Comparison of ENCODE assay signal across 8 mouse cellular contexts in the genomic region with DNA sequence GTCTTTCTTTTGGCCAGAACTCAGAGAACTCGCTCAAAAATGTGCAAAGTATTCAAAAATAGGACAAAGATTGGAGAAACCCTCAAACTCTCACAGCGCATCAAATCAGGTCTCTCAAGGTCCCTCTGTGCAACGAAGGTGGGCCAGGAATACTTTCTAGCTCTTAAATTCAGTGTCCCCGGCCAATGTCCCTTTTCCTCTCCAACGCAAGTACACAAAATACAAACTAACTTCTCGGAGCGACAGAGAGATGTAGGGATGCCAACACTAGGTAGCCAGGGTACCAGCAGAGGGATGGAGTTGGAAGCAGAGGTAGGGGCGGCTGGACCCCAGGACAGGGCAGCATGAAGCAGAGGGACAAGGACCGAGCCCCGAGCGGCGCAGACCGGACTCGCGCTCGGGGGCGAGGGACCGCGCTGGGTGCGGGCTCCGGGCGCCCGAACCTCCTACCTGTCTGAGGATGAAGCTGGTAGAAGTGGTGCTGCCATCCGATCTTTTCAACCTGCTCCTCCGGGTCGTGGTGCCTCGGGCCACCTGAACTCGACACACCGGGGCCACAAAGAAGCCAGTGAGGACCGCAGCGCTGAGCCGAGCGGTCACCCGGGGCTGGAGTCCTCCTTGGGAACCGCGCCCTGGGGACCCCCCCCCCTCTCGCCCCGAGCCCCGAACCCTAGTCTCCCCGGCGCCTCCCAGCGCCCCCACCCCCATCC. TPM values are rescaled to one million over a fixed set of nuclear protein-coding genes. Genes with fewer than 3 reads are reported as not detected.
DNase-seq lines count a peak whose midpoint lies in the region; ATAC-seq and TF ChIP-seq lines count a peak whose summit lies in the region.

No protein-coding gene starts in this region.

- H3K27ac ChIP-seq in heart, postnatal 0 days (ENCODE audit: low read depth) = no peak overlapping the region
- H3K27ac ChIP-seq in liver, embryonic 11.5 days (ENCODE audit: low read depth, low read length) = no peak overlapping the region

- H3K27me3 ChIP-seq in heart, postnatal 0 days (ENCODE audit: control insufficient read depth, insufficient read depth, low read length) = peaks cover 11% of the 10 kb centered on the region
- H3K27me3 ChIP-seq in liver, embryonic 11.5 days (replicated peaks; ENCODE audit: control insufficient read depth, insufficient read depth, low read length) = peaks cover 43% of the 10 kb centered on the region

- DNase-seq in cerebellum, adult 18-20 months = peak; percentile 47 to 66
- no peak for DNase-seq in cerebellum, postnatal 10 days
- peak; percentile 34 for DNase-seq in right cerebral cortex, adult 18-20 months
- DNase-seq in right cerebral cortex, postnatal 4 days = no peak
- no peak for DNase-seq in heart, postnatal 0 days (ENCODE audit: low spot score)
- DNase-seq in liver, embryonic 11.5 days (ENCODE audit: low spot score) = peak; percentile 55
- DNase-seq in retina, embryonic 14.5 days (ENCODE audit: low spot score) = peak; percentile 36
- DNase-seq in frontal cortex, postnatal 14 days (ENCODE audit: low spot score in 2 of 2) = no peak

- no peaks in the 10 kb centered on the region for H3K9me3 ChIP-seq in heart, postnatal 0 days (replicated peaks; ENCODE audit: control insufficient read depth, low read length)
- no peaks in the 10 kb centered on the region for H3K9me3 ChIP-seq in liver, embryonic 11.5 days (ENCODE audit: control insufficient read depth, low read length)

- peak overlapping the region; percentile 70 for H3K4me3 ChIP-seq in heart, postnatal 0 days (ENCODE audit: low read depth, low read length)
- peak overlapping the region; percentile 59 for H3K4me3 ChIP-seq in liver, embryonic 11.5 days (ENCODE audit: low read depth, low read length)

- peaks cover 3% of the 10 kb centered on the region; the same call in 1 of the 2 replicates for H3K4me1 ChIP-seq in heart, postnatal 0 days (ENCODE audit: control insufficient read depth, insufficient read depth)
- no peaks in the 10 kb centered on the region; the same call in 1 of the 2 replicates for H3K4me1 ChIP-seq in liver, embryonic 11.5 days (replicated peaks; ENCODE audit: control insufficient read depth, insufficient read depth, low read length)

- TF ChIP-seq EP300 in heart, postnatal 0 days (IDR thresholded peaks at IDR 0.05; ENCODE audit: low read depth) = no peak

- WGBS in heart, postnatal 0 days = under 1% methylated on average over 37 of the region's 42 CpGs
- 2% methylated on average over 40 of the region's 42 CpGs for WGBS in liver, embryonic 11.5 days

- TF ChIP-seq CTCF in heart, postnatal 0 days (IDR thresholded peaks at IDR 0.05; ENCODE audit: low read depth) = no peak

- H3K36me3 ChIP-seq in heart, postnatal 0 days (replicated peaks; ENCODE audit: control insufficient read depth, insufficient read depth, low read length) = no peaks in the 10 kb centered on the region
- H3K36me3 ChIP-seq in liver, embryonic 11.5 days (ENCODE audit: control insufficient read depth, insufficient read depth, low read length) = no peaks in the 10 kb centered on the region

- peak overlapping the region; percentile 61 for H3K9ac ChIP-seq in heart, postnatal 0 days (replicated peaks; ENCODE audit: low read depth, low read length)
- no peak overlapping the region for H3K9ac ChIP-seq in liver, embryonic 11.5 days (ENCODE audit: low read depth, low read length)

- peak overlapping the region; percentile 96 for H3K4me2 ChIP-seq in heart, postnatal 0 days (ENCODE audit: low read depth, low read length)
- H3K4me2 ChIP-seq in liver, embryonic 11.5 days = peak overlapping the region; percentile 84

- ATAC-seq in heart, postnatal 0 days (ENCODE audit: insufficient read depth, low read depth) = peak; percentile 21; the same call in 1 of the 2 replicates
- peak; percentile 53 for ATAC-seq in liver, embryonic 11.5 days (replicated peaks; ENCODE audit: low FRiP score)

RNA-seq across cellular contexts. Expression of a gene that starts 1.2 kb away (rescaled TPM):
- total RNA-seq in heart, postnatal 0 days (2014; rRNA removed; ENCODE audit: low replicate concordance) = 0.69 and 0.73 TPM in 2 replicates
- 0.48 and 0.56 TPM in 2 replicates for polyA plus RNA-seq in heart, postnatal 0 days (2015; fragmentation: Nextera tagmentation; extraction: Ambion mirVana)
- 0.48 and 0.69 TPM in 2 replicates for polyA plus RNA-seq in liver, embryonic 11.5 days (2014; fragmentation: Nextera tagmentation; extraction: Ambion mirVana)

Comparison
In these comparisons a context has a peak if more than half of its experiments do, and no peak if none do; other contexts are left out.
1. DNase-seq: peak in cerebellum, adult 18-20 months (2 of 2), right cerebral cortex, adult 18-20 months (single experiment), liver, embryonic 11.5 days (single experiment) and retina, embryonic 14.5 days (single experiment); none in cerebellum, postnatal 10 days (0 of 2), right cerebral cortex, postnatal 4 days (single experiment), heart, postnatal 0 days (single experiment) and frontal cortex, postnatal 14 days (0 of 2).